Mouse (Mus musculus) MEL (cell line): ENCODE measurements around the gene Tgfbr3. TPM values are rescaled to one million over a fixed set of nuclear protein-coding genes. Genes with fewer than 3 reads are reported as not detected.

Experiments
- DNase-seq: peaks from one replicate; pipeline ENCODE4 v3.0.0; 2011; ENCODE audit warnings: low read depth, low spot score
- H3K27ac ChIP-seq: 2 replicates; pipeline ENCODE4 v1.5.1; 2012; ENCODE audit warnings: low read depth, mild to moderate bottlenecking, control low read depth, low read length, moderate library complexity; ENCODE audit not compliant: control insufficient read depth
- H3K27me3 ChIP-seq, 2 experiments: fragments of 150-350 bp in 1 of 2; sonication (generic) in 1 of 2; 2 replicates each; pipeline ENCODE4 v1.6.1; 2012; ENCODE audit warnings: low read length in 2 of 2, mild to moderate bottlenecking in 2 of 2, improper control_type of control experiment in 1 of 2, moderate library complexity in 1 of 2; ENCODE audit not compliant: insufficient read depth in 2 of 2, control insufficient read depth in 1 of 2
- H3K36me3 ChIP-seq, 2 experiments: 2 replicates each; pipeline ENCODE4 v1.6.1; 2012 to 2014; ENCODE audit warnings: low read length in 2 of 2, improper control_type of control experiment in 1 of 2, inconsistent platforms in 1 of 2, mild to moderate bottlenecking in 1 of 2; ENCODE audit not compliant: insufficient read depth in 2 of 2, control insufficient read depth in 1 of 2
- H3K4me1 ChIP-seq, 2 experiments: fragments of 150-350 bp in 1 of 2; sonication (generic) in 1 of 2; 2 replicates each; pipeline ENCODE4 v1.6.1; 2012; ENCODE audit warnings: low read length in 2 of 2, improper control_type of control experiment in 1 of 2, mild to moderate bottlenecking in 1 of 2; ENCODE audit not compliant: insufficient read depth in 2 of 2, control insufficient read depth in 1 of 2
- H3K4me3 ChIP-seq, 2 experiments: fragments of 150-350 bp in 1 of 2; sonication (generic) in 1 of 2; 2 replicates each; pipeline ENCODE4 v1.5.1; 2012; ENCODE audit warnings: low read depth in 2 of 2, low read length in 2 of 2, mild to moderate bottlenecking in 2 of 2, moderate library complexity in 2 of 2, control low read depth in 1 of 2, improper control_type of control experiment in 1 of 2; ENCODE audit not compliant: control insufficient read depth in 1 of 2, insufficient read depth in 1 of 2
- H3K79me2 ChIP-seq: 2 replicates; pipeline ENCODE4 v1.6.1; 2012; ENCODE audit warnings: mild to moderate bottlenecking, low read length, moderate library complexity; ENCODE audit not compliant: control insufficient read depth, poor library complexity, insufficient read depth
- H3K9ac ChIP-seq: 2 replicates; pipeline ENCODE4 v1.6.1; 2012; ENCODE audit warnings: low read depth, mild to moderate bottlenecking, control low read depth, low read length, moderate library complexity; ENCODE audit not compliant: control insufficient read depth, poor library complexity, severe bottlenecking
- H3K9me3 ChIP-seq: fragments of 150-350 bp; sonication (generic); replicated peaks from 2 replicates; pipeline ENCODE4 v1.6.1; 2012; ENCODE audit warnings: mild to moderate bottlenecking, low read length, improper control_type of control experiment, moderate library complexity; ENCODE audit not compliant: insufficient read depth
- BHLHE40 ChIP-seq: IDR thresholded peaks from 2 replicates; pipeline ENCODE4 v1.6.1; 2012; ENCODE audit warnings: low read depth, mild to moderate bottlenecking, inconsistent platforms, low read length, improper control_type of control experiment, borderline replicate concordance
- CHD2 ChIP-seq: IDR thresholded peaks from 2 replicates; pipeline ENCODE4 v1.6.1; 2011; ENCODE audit warnings: low read length, improper control_type of control experiment
- CTCF ChIP-seq, 3 experiments: IDR thresholded peaks in 2 of 3; conservative IDR thresholded peaks in 1 of 3; 2 replicates each; pipeline ENCODE4 v1.5.1; 2011 to 2012; ENCODE audit warnings: low read length in 3 of 3, low read depth in 2 of 3, mild to moderate bottlenecking in 2 of 3, improper control_type of control experiment in 1 of 3, inconsistent platforms in 1 of 3, mixed read lengths in 1 of 3, moderate library complexity in 1 of 3; ENCODE audit not compliant: control insufficient read depth in 1 of 3, insufficient read depth in 1 of 3, poor library complexity in 1 of 3, severe bottlenecking in 1 of 3
- ELF1 ChIP-seq: IDR thresholded peaks from 2 replicates; pipeline ENCODE4 v1.6.1; 2014; ENCODE audit warnings: low read depth, mild to moderate bottlenecking, inconsistent platforms, low read length, improper control_type of control experiment, moderate library complexity
- EP300 ChIP-seq, 2 experiments: IDR thresholded peaks; 2 replicates each; pipeline ENCODE4 v1.6.1; 2011; ENCODE audit warnings: improper control_type of control experiment in 2 of 2, low read length in 2 of 2, low read depth in 1 of 2, mild to moderate bottlenecking in 1 of 2
- ETS1 ChIP-seq: IDR thresholded peaks from 2 replicates; pipeline ENCODE4 v1.6.1; 2012; ENCODE audit warnings: low read depth, mild to moderate bottlenecking, inconsistent platforms, low read length, improper control_type of control experiment, moderate library complexity
- GATA1 ChIP-seq: IDR thresholded peaks from 2 replicates; pipeline ENCODE4 v1.6.1; 2011; ENCODE audit warnings: low read depth, low read length, improper control_type of control experiment
- HCFC1 ChIP-seq: IDR thresholded peaks from 2 replicates; pipeline ENCODE4 v1.6.1; 2012; ENCODE audit warnings: low read depth, mild to moderate bottlenecking, inconsistent platforms, low read length, improper control_type of control experiment, moderate library complexity
- KAT2A ChIP-seq: conservative IDR thresholded peaks from 2 replicates; pipeline ENCODE4 v1.6.1; 2012; ENCODE audit warnings: low read depth, low read length, improper control_type of control experiment, inconsistent platforms
- MAX ChIP-seq: IDR thresholded peaks from 2 replicates; pipeline ENCODE4 v1.6.1; 2011; ENCODE audit warnings: low read length, improper control_type of control experiment
- MAZ ChIP-seq: IDR thresholded peaks from 2 replicates; pipeline ENCODE4 v1.6.1; 2012; ENCODE audit warnings: low read depth, mild to moderate bottlenecking, inconsistent platforms, low read length, improper control_type of control experiment
- MXI1 ChIP-seq: IDR thresholded peaks from 2 replicates; pipeline ENCODE4 v1.6.1; 2011; ENCODE audit warnings: mild to moderate bottlenecking, low read depth, low read length, improper control_type of control experiment
- NRF1 ChIP-seq: IDR thresholded peaks from 2 replicates; pipeline ENCODE4 v1.6.1; 2014; ENCODE audit warnings: low read depth, mild to moderate bottlenecking, inconsistent platforms, low read length, improper control_type of control experiment, moderate library complexity; ENCODE audit not compliant: poor library complexity, insufficient read depth, severe bottlenecking
- POLR2AphosphoS5 ChIP-seq: IDR thresholded peaks from 2 replicates; pipeline ENCODE4 v1.6.1; 2012; ENCODE audit warnings: low read depth, borderline replicate concordance, mild to moderate bottlenecking, inconsistent platforms, low read length, moderate library complexity, mixed read lengths
- RCOR1 ChIP-seq: IDR thresholded peaks from 2 replicates; pipeline ENCODE4 v1.6.1; 2012; ENCODE audit warnings: low read depth, mild to moderate bottlenecking, inconsistent platforms, low read length, improper control_type of control experiment
- SMC3 ChIP-seq: IDR thresholded peaks from 2 replicates; pipeline ENCODE4 v1.6.1; 2011; ENCODE audit warnings: low read depth, low read length, improper control_type of control experiment
- TAL1 ChIP-seq: IDR thresholded peaks from 2 replicates; pipeline ENCODE4 v1.6.1; 2012; ENCODE audit warnings: mild to moderate bottlenecking, inconsistent platforms, low read length, moderate library complexity, mixed read lengths
- USF1 ChIP-seq: IDR thresholded peaks from 2 replicates; pipeline ENCODE4 v1.6.1; 2014; ENCODE audit warnings: low read depth, mild to moderate bottlenecking, inconsistent platforms, low read length, improper control_type of control experiment, moderate library complexity
- USF2 ChIP-seq, 2 experiments: IDR thresholded peaks; 2 replicates each; pipeline ENCODE4 v1.6.1; 2011 to 2012; ENCODE audit warnings: improper control_type of control experiment in 2 of 2, low read length in 2 of 2, borderline replicate concordance in 1 of 2, inconsistent platforms in 1 of 2, low read depth in 1 of 2, mild to moderate bottlenecking in 1 of 2; ENCODE audit not compliant: insufficient read depth in 1 of 2
- ZKSCAN1 ChIP-seq: IDR thresholded peaks from 2 replicates; pipeline ENCODE4 v1.6.1; 2012; ENCODE audit warnings: low read depth, mild to moderate bottlenecking, inconsistent platforms, low read length, improper control_type of control experiment, moderate library complexity
- ZMIZ1 ChIP-seq: IDR thresholded peaks from 2 replicates; pipeline ENCODE4 v1.6.1; 2012; ENCODE audit warnings: low read depth, mild to moderate bottlenecking, inconsistent platforms, low read length, improper control_type of control experiment, moderate library complexity
- polyA plus RNA-seq, 2 experiments: library from polyadenylated mRNA; stranded (reverse) in 1 of 2; unstranded in 1 of 2; fragments of >175 nt in 1 of 2; fragments of >200 nt in 1 of 2; gene quantifications; 2 replicates each; pipeline versions ENCODE4 v1.2.1 to v1.2.4; 2012; ENCODE audit warnings: low replicate concordance in 2 of 2, low read depth in 1 of 2; ENCODE audit not compliant: insufficient read length in 2 of 2, insufficient read depth in 1 of 2, missing spikeins in 1 of 2
- total RNA-seq: library from RNA; depleted of rRNA; stranded (reverse); fragments of 300-350 nt; gene quantifications from 2 replicates; pipeline ENCODE4 v1.2.3, GENCODE M21; 2012

Tgfbr3 gene
- total and polyA plus RNA-seq, 3 experiments = 3.0 to 5.9 TPM; not detected in 1

- no peak for TF ChIP-seq ZKSCAN1
- TF ChIP-seq USF1 = no peak
- TF ChIP-seq HCFC1 = no peak
Measured at GRCm38 (mm10) chr5:107132231-107132630, 157.2 kb downstream of the Tgfbr3 start (continued).

- no peaks in the 10 kb centered on the region; a peak in 1 of 4 replicates for H3K36me3 ChIP-seq
- H3K9me3 ChIP-seq = no peaks in the 10 kb centered on the region
- H3K79me2 ChIP-seq = no peaks in the 10 kb centered on the region
- TF ChIP-seq EP300 (IDR thresholded peaks at IDR 0.05; ENCODE audit: low read depth in 1 of 2, low read length in 2 of 2) (no peak), RCOR1 (no peak), USF2 (IDR thresholded peaks at IDR 0.05; ENCODE audit: borderline replicate concordance in 1 of 2, insufficient read depth in 1 of 2, low read depth in 1 of 2, low read length in 2 of 2) (no peak), TAL1 (no peak), CTCF (IDR thresholded peaks at IDR 0.05 in 2 of 3, conservative IDR thresholded peaks at IDR 0.05 in 1 of 3; ENCODE audit: control insufficient read depth in 1 of 3, insufficient read depth in 1 of 3, low read depth in 2 of 3, low read length in 3 of 3, poor library complexity in 1 of 3, severe bottlenecking in 1 of 3) (no peak), ZKSCAN1 (no peak), NRF1 (no peak), ELF1 (no peak), MXI1 (no peak), SMC3 (no peak), MAZ (no peak), BHLHE40 (no peak), ETS1 (no peak), MAX (no peak), CHD2 (no peak), HCFC1 (no peak), GATA1 (no peak), POLR2AphosphoS5 (no peak), KAT2A (no peak), ZMIZ1 (no peak)
- H3K4me1 ChIP-seq = no peaks in the 10 kb centered on the region
- no peaks in the 10 kb centered on the region for H3K27me3 ChIP-seq
- no peak overlapping the region for H3K27ac ChIP-seq
- no peak overlapping the region for H3K9ac ChIP-seq
- DNase-seq = no peak
- no peak overlapping the region for H3K4me3 ChIP-seq
Measured at GRCm38 (mm10) chr5:107129304-107129703, 160.1 kb downstream of the Tgfbr3 start.
